Mouse (Mus musculus) embryonic fibroblast, embryonic 13.5 days (primary cell): ENCODE data around the gene Ank2.

Experiments
- CTCF ChIP-seq: IDR thresholded peaks from 2 replicates; pipeline ENCODE4 v1.5.1; 2011; ENCODE audit warnings: mild to moderate bottlenecking, control low read depth, low read length, moderate library complexity, borderline replicate concordance; ENCODE audit not compliant: insufficient read depth
- POLR2A ChIP-seq: IDR thresholded peaks from 2 replicates; pipeline ENCODE4 v1.6.1; 2011; ENCODE audit warnings: low read depth, mild to moderate bottlenecking, control low read depth, low read length, moderate library complexity

DNA sequence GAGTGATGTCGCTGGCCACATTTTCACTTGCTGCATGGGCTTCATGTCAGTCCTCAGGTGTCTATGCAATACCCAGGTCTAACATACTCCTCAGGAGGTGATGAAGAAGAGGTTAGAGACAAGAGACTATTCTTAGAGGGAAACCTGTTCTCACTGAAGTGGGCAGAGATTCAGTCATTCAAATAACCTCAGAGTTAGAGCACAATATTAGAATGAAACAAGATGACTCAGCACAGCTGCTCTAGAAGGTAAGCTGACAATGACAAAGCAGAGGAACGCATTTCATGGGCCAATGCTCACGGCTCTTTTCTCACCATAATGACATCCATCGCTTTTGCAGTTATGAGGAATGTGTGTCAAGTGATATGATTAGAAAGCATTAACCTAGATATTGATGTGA is 475.2 kb downstream of the Ank2 start:
- TF ChIP-seq CTCF (no peak), POLR2A (no peak)
